Mouse (Mus musculus) kidney, adult 2 months (tissue): ENCODE measurements around the gene Sf3b5.

Experiments
- CTCF ChIP-seq: fragments of 200-500 bp; conservative IDR thresholded peaks from 2 replicates; pipeline ENCODE4 v1.5.1; 2011; ENCODE audit warnings: low read depth, mild to moderate bottlenecking, control low read depth, low read length, moderate library complexity, mixed read lengths; ENCODE audit not compliant: insufficient read depth, insufficient read length
- POLR2A ChIP-seq: fragments of 200-500 bp; IDR thresholded peaks from one replicate; pipeline ENCODE4 v1.6.1; 2011; ENCODE audit warnings: low read depth, low read length, control low read depth

GRCm38 (mm10) chr10:13008737-13009121 lies 3.6 kb downstream of the Sf3b5 start:
- TF ChIP-seq CTCF = no peak
- TF ChIP-seq POLR2A = no peak
